Mouse (Mus musculus): ENCODE measurements around the gene Emb. TPM values are rescaled to one million over a fixed set of nuclear protein-coding genes. Genes with fewer than 3 reads are reported as not detected.

The Emb gene
- polyA plus RNA-seq, 2 experiments = 10.6 to 20.9 TPM

GRCm38 (mm10) chr13:117185329-117185728 is 23.0 kb upstream of the Emb start:
- H3K9ac ChIP-seq (replicated peaks) = no peak overlapping the region
- ATAC-seq (ENCODE audit: insufficient read depth) (no peak), DNase-seq (ENCODE audit: low read depth in 3 of 3, low spot score in 3 of 3) (no peak)
- no peaks in the 10 kb centered on the region for H3K9me3 ChIP-seq (ENCODE audit: control insufficient read depth, low read length)
- H3K4me2 ChIP-seq (ENCODE audit: low read depth) = no peak overlapping the region
- no peaks in the 10 kb centered on the region for H3K27me3 ChIP-seq (ENCODE audit: control insufficient read depth, insufficient read depth, low read length)
- H3K4me1 ChIP-seq (replicated peaks; ENCODE audit: control insufficient read depth in 2 of 2, insufficient read depth in 2 of 2, low read length in 1 of 2) = no peaks in the 10 kb centered on the region
- H3K4me3 ChIP-seq (ENCODE audit: insufficient read depth in 1 of 2, low read depth in 2 of 2, low read length in 2 of 2) = no peak overlapping the region
- no peak overlapping the region for H3K27ac ChIP-seq
- H3K36me3 ChIP-seq (replicated peaks; ENCODE audit: control insufficient read depth, insufficient read depth, low read depth) = no peaks in the 10 kb centered on the region
- WGBS (ENCODE audit: insufficient replicate concordance) = 67% methylated on average over 6 of the region's 6 CpGs
- TF ChIP-seq EP300 (IDR thresholded peaks at IDR 0.05; ENCODE audit: low read depth) (no peak), CTCF (IDR thresholded peaks at IDR 0.05; ENCODE audit: low read depth) (no peak)

GRCm38 (mm10) chr13:117192161-117192560 is 16.2 kb upstream of the Emb start:
- no peak for DNase-seq (ENCODE audit: low read depth in 3 of 3, low spot score in 3 of 3)
- H3K9me3 ChIP-seq (ENCODE audit: control insufficient read depth, low read length) = no peaks in the 10 kb centered on the region
- ATAC-seq (ENCODE audit: insufficient read depth) = no peak
- TF ChIP-seq CTCF (IDR thresholded peaks at IDR 0.05; ENCODE audit: low read depth) (no peak), EP300 (IDR thresholded peaks at IDR 0.05; ENCODE audit: low read depth) (no peak)
- H3K9ac ChIP-seq (replicated peaks) = no peak overlapping the region
- H3K4me3 ChIP-seq (ENCODE audit: insufficient read depth in 1 of 2, low read depth in 2 of 2, low read length in 2 of 2) = no peak overlapping the region
- no peaks in the 10 kb centered on the region for H3K36me3 ChIP-seq (replicated peaks; ENCODE audit: control insufficient read depth, insufficient read depth, low read depth)
- no peaks in the 10 kb centered on the region for H3K4me1 ChIP-seq (replicated peaks; ENCODE audit: control insufficient read depth in 2 of 2, insufficient read depth in 2 of 2, low read length in 1 of 2)
- H3K27me3 ChIP-seq (ENCODE audit: control insufficient read depth, insufficient read depth, low read length) = no peaks in the 10 kb centered on the region
- WGBS (ENCODE audit: insufficient replicate concordance) = 80% methylated on average over 5 of the region's 5 CpGs
- H3K4me2 ChIP-seq (ENCODE audit: low read depth) = no peak overlapping the region
- no peak overlapping the region for H3K27ac ChIP-seq

- WGBS (ENCODE audit: insufficient replicate concordance) = 37% methylated on average over 7 of the region's 7 CpGs
- no peak for DNase-seq (ENCODE audit: low read depth in 3 of 3, low spot score in 3 of 3)
- Histone ChIP-seq H3K27ac (no peak overlapping the region), H3K9ac (replicated peaks) (no peak overlapping the region), H3K4me2 (ENCODE audit: low read depth) (no peak overlapping the region), H3K4me3 (ENCODE audit: insufficient read depth in 1 of 2, low read depth in 2 of 2, low read length in 2 of 2) (no peak overlapping the region), H3K9me3 (ENCODE audit: control insufficient read depth, low read length) (no peaks in the 10 kb centered on the region), H3K27me3 (ENCODE audit: control insufficient read depth, insufficient read depth, low read length) (no peaks in the 10 kb centered on the region), H3K36me3 (replicated peaks; ENCODE audit: control insufficient read depth, insufficient read depth, low read depth) (no peaks in the 10 kb centered on the region), H3K4me1 (replicated peaks; ENCODE audit: control insufficient read depth in 2 of 2, insufficient read depth in 2 of 2, low read length in 1 of 2) (no peaks in the 10 kb centered on the region)
- TF ChIP-seq CTCF (IDR thresholded peaks at IDR 0.05; ENCODE audit: low read depth) (no peak), EP300 (IDR thresholded peaks at IDR 0.05; ENCODE audit: low read depth) (no peak)
- no peak for ATAC-seq (ENCODE audit: insufficient read depth)
Measured at GRCm38 (mm10) chr13:117193422-117193983, 14.8 kb upstream of the Emb start.

DNA sequence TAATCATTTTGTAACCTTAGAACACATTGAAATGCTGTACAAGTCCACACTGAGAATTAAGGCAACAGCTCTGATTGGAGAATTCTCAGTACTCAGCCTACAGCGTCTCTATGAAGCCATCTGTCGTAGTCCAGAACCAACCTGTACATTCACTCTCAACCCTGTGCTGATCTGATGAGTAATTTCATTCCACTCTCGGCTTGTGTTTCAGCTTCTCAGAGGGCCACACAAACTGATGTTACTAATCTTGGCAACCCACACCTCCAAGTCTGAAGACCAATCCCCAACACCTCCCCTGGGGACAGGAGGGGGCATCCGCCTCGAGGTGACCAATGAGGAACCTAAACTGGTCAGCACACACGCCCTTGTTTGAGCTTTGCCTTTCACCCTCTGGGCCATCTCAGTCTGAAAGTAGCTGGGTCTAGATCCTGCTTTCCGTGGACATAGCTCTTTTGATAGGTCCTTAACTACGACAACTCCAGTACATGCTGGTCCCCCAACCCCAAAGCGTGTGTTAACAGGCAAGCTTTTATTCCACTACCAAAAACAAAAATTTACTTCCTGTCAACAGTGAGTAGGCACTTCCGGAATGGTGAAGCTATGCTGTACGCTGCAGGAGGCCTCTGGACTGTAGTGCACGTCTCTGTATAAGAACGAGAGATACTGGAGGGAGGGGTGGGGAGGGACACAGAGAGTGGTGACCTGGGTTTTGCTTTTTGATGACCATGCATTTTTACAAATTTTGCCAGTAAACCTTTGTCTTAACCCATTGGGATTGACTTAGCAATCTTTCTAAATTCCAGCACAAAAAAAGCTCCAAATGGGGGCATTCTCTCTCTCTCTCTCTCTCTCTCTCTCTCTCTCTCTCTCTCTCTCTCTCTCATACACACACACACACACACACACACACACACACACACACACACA is 12.5 kb upstream of the Emb start:
- no peak overlapping the region for H3K9ac ChIP-seq (replicated peaks)
- no peaks in the 10 kb centered on the region for H3K4me1 ChIP-seq (replicated peaks; ENCODE audit: control insufficient read depth in 2 of 2, insufficient read depth in 2 of 2, low read length in 1 of 2)
- DNase-seq (ENCODE audit: low read depth in 3 of 3, low spot score in 3 of 3) (no peak), ATAC-seq (ENCODE audit: insufficient read depth) (0 out of 2 replicates have a peak, but pooled peaks have one; percentile 43)
- H3K4me3 ChIP-seq (ENCODE audit: insufficient read depth in 1 of 2, low read depth in 2 of 2, low read length in 2 of 2) = no peak overlapping the region
- no peak overlapping the region for H3K4me2 ChIP-seq (ENCODE audit: low read depth)
- no peaks in the 10 kb centered on the region for H3K9me3 ChIP-seq (ENCODE audit: control insufficient read depth, low read length)
- no peak overlapping the region for H3K27ac ChIP-seq
- no peaks in the 10 kb centered on the region for H3K36me3 ChIP-seq (replicated peaks; ENCODE audit: control insufficient read depth, insufficient read depth, low read depth)
- TF ChIP-seq CTCF (IDR thresholded peaks at IDR 0.05; ENCODE audit: low read depth) (no peak), EP300 (IDR thresholded peaks at IDR 0.05; ENCODE audit: low read depth) (no peak)
- H3K27me3 ChIP-seq (ENCODE audit: control insufficient read depth, insufficient read depth, low read length) = no peaks in the 10 kb centered on the region
- 45% methylated on average over 13 of the region's 13 CpGs for WGBS (ENCODE audit: insufficient replicate concordance)

DNA sequence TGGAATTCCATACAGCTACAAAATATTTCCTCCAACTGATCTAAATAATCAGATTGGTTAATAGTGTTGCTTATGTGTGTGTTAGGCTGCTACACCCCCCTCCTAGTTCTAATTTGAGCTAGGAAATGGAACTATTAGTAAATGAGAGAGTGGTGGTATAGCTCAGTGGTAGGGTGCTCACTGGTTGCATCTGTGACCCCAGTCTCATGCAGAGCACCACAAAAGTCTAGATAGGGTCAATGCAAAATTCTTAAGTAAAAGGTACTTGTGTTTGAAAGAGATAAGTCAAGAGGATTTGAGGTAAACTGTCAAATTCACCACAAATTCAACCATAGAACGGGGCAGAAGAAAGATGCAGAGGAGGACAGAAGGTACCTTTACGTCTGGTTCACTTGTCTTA is 10.7 kb upstream of the Emb start:
- H3K9ac ChIP-seq (replicated peaks) = no peak overlapping the region
- no peaks in the 10 kb centered on the region for H3K36me3 ChIP-seq (replicated peaks; ENCODE audit: control insufficient read depth, insufficient read depth, low read depth)
- H3K4me3 ChIP-seq (ENCODE audit: insufficient read depth in 1 of 2, low read depth in 2 of 2, low read length in 2 of 2) = no peak overlapping the region
- DNase-seq (ENCODE audit: low read depth in 3 of 3, low spot score in 3 of 3) = no peak
- no peaks in the 10 kb centered on the region for H3K27me3 ChIP-seq (ENCODE audit: control insufficient read depth, insufficient read depth, low read length)
- TF ChIP-seq CTCF (IDR thresholded peaks at IDR 0.05; ENCODE audit: low read depth) = no peak
- no peak for TF ChIP-seq EP300 (IDR thresholded peaks at IDR 0.05; ENCODE audit: low read depth)
- no peaks in the 10 kb centered on the region for H3K9me3 ChIP-seq (ENCODE audit: control insufficient read depth, low read length)
- ATAC-seq (ENCODE audit: insufficient read depth) = no peak
- H3K27ac ChIP-seq = no peak overlapping the region
- no peak overlapping the region for H3K4me2 ChIP-seq (ENCODE audit: low read depth)
- 56% methylated on average over 2 of the region's 2 CpGs for WGBS (ENCODE audit: insufficient replicate concordance)
- no peaks in the 10 kb centered on the region for H3K4me1 ChIP-seq (replicated peaks; ENCODE audit: control insufficient read depth in 2 of 2, insufficient read depth in 2 of 2, low read length in 1 of 2)
